Mouse (Mus musculus) heart, adult 2 months (tissue): ENCODE results near the gene Zfp11.

Experiments
- CTCF ChIP-seq: fragments of 200-600 bp; IDR thresholded peaks from 2 replicates; pipeline ENCODE4 v1.8.1; 2022; ENCODE audit warnings: antibody characterized with exemption, mild to moderate bottlenecking, moderate library complexity
- POLR2A ChIP-seq: fragments of 200-500 bp; IDR thresholded peaks from 2 replicates; pipeline ENCODE4 v1.6.1; 2011; ENCODE audit warnings: mild to moderate bottlenecking, low read depth, low read length, control low read depth; ENCODE audit not compliant: insufficient read depth

- TF ChIP-seq CTCF (no peak), POLR2A (no peak)
Measured at GRCm38 (mm10) chr5:129667851-129668250, 2.0 kb downstream of the Zfp11 start.
